Mouse (Mus musculus) kidney, postnatal 14 days (tissue): ENCODE measurements at regions not wholly inside any gene's neighbourhood (a gene's known extent, or its start where the extent isn't known, plus 50 kb on each side); places are given as distances from the start of the nearest gene placed in this dataset.
A peak's percentile ranks its signal among the peaks of the same experiment; 100 is the strongest.

Experiments
- DNase-seq: peaks from one replicate; pipeline ENCODE4 v3.0.0; 2022; ENCODE audit warnings: mixed read lengths

DNA sequence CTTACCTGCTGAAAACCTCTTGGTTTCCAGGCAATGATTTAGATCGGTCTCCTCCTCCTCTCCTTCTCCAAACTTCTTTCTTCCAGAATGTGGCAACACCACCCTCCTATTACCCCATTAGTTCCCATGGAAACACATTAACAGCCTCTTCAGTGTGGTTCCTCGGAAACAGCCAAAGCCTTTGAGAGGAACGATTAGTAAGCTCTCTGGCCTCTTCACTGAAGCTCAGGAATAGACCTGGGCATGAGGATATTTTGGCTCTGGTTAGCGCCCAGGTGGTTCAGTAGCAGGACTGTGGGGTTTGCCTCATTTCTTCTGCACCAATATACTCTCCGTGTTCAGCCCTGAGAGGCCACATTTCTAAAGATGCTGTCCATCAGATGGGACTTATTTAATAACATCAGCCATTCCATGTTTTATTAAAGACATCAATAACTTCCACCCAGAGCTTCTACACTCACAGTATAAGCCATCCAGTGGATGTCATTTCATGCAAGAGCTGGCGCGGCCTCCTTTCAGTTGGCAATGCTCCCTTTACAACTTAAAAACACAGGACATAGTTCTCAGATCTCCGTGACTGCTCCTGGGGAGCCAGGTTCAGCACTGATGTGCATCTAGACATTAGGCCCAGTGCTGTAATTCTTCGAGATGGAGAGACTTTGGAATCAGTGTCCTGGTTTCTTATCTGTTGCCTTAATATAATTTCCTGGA, 52.9 kb upstream of the Tcl1b2 start:
- DNase-seq = no peak

DNA sequence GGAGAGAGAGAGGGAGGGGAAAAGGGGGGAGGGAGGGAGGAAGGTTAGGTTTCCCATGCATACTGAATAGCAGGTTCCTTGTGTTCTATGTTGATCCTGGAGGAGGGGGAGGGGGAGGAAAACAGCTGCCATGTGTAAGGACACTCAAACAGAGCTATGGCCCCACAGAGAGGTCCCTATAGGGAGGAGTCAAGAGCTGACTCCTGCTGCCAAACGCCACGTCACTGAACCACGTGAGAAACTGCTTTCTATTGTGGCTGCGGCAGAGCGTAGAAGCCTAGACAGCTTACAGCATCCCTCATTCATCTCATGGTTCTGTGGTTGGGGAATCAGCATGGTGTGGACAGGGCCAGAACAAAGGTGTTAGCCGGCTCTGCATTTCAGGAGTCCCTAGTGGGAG, 52.3 kb upstream of the Tcl1b2 start:
- DNase-seq = peak; percentile 12
